Mouse (Mus musculus) E14TG2a.4 (cell line): ENCODE results near the gene Hist1h2ae.
"Not testable (repeated sequence)": the region's sequence is repeated elsewhere in the genome, so short reads cannot be mapped to it uniquely, and the experiment has no call there.

Experiments
- H3K27me3 ChIP-seq: 2 replicates; pipeline ENCODE4 v1.6.1; 2014; ENCODE audit warnings: low read length, control low read depth; ENCODE audit not compliant: insufficient read depth
- H3K36me3 ChIP-seq: 2 replicates; pipeline ENCODE4 v1.6.1; 2014; ENCODE audit warnings: low read length, control low read depth; ENCODE audit not compliant: insufficient read depth
- H3K4me1 ChIP-seq: replicated peaks from 2 replicates; pipeline ENCODE4 v1.6.1; 2014; ENCODE audit warnings: low read depth, low read length, control low read depth
- H3K4me3 ChIP-seq: replicated peaks from 2 replicates; pipeline ENCODE4 v1.5.1; 2014; ENCODE audit warnings: mild to moderate bottlenecking, low read length
- H3K9me3 ChIP-seq: 2 replicates; pipeline ENCODE4 v1.6.1; 2014; ENCODE audit warnings: low read length, control low read depth
- CTCF ChIP-seq: conservative IDR thresholded peaks from 2 replicates; pipeline ENCODE4 v1.5.1; 2014; ENCODE audit warnings: low read length
- NANOG ChIP-seq: IDR thresholded peaks from 2 replicates; pipeline ENCODE4 v1.6.1; 2014; ENCODE audit warnings: borderline replicate concordance, low read length, mixed read lengths
- POU5F1 ChIP-seq: IDR thresholded peaks from 2 replicates; pipeline ENCODE4 v1.6.1; 2014; ENCODE audit warnings: low read length, borderline replicate concordance

The Hist1h2ae gene

DNA sequence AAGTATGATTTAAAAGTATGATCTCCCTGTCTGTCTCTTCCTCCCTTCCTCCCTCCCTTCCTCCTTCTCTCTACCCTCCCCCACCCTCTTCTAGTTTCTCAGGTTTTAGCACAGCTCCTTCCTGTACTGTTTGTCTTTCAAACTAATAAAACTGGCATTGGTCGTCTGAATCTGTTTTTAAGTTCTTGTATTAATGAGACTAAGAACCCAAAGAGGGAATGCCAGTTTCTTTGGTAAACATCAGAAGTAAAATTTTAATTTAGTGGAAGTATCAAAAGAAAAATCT, 15.9 kb upstream of the Hist1h2ae start:
- Histone ChIP-seq H3K27me3 (no peaks in the 10 kb centered on the region), H3K4me3 (peak overlapping the region; percentile 63)
- no peak for TF ChIP-seq POU5F1

DNA sequence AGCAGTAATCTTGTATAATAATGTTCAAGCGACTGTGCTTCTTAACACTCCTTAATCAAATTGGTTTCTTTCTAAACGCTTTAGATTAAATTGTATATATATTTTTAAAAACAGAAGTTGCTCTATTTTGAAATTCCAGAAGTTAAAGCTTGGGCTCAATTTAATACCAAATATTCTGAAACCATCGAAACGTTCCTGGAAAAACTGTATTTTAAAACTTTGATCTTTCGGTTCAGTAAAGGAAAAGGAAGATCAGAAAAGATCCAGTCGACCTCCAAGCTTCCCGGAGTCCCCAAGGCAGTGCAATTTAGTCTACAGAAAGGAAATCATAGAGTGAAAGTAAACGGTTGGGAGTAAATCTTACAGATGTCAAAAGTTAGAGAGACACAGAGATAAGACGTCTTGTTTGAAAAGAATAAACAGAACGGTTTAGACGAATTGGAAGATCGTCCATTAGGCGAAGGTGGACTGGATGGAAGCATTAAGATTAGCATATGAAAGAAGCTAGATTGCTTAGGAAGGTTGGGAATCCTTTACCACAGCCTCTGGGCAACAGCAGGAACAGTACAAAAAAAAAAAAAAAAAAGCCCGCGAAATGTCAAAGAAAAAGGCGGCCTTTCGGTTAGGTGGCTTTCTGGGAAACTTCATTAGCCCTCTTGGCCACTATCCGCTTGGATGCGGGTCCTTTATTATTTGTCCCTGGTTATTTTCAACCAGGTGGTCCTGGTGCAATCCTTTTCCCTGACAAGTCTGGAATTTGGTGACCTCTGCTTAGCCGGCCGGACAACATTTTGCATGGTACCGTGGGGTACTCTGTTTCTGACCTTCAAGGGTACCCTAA, 15.3 kb upstream of the Hist1h2ae start:
- H3K36me3 ChIP-seq, result no peaks in the 10 kb centered on the region
- no peaks in the 10 kb centered on the region for H3K27me3 ChIP-seq
- H3K9me3 ChIP-seq, result peaks cover 8% of the 10 kb centered on the region
- H3K4me1 ChIP-seq, result peaks cover 56% of the 10 kb centered on the region
- peak overlapping the region; percentile 63 for H3K4me3 ChIP-seq
- TF ChIP-seq CTCF (no peak), NANOG (peak; percentile 71), POU5F1 (peak; percentile 42)

More for the DNA sequence above, 15.9 kb upstream of the Hist1h2ae start:
- no peaks in the 10 kb centered on the region for H3K36me3 ChIP-seq
- peaks cover 14% of the 10 kb centered on the region for H3K9me3 ChIP-seq
- peaks cover 56% of the 10 kb centered on the region for H3K4me1 ChIP-seq

DNA sequence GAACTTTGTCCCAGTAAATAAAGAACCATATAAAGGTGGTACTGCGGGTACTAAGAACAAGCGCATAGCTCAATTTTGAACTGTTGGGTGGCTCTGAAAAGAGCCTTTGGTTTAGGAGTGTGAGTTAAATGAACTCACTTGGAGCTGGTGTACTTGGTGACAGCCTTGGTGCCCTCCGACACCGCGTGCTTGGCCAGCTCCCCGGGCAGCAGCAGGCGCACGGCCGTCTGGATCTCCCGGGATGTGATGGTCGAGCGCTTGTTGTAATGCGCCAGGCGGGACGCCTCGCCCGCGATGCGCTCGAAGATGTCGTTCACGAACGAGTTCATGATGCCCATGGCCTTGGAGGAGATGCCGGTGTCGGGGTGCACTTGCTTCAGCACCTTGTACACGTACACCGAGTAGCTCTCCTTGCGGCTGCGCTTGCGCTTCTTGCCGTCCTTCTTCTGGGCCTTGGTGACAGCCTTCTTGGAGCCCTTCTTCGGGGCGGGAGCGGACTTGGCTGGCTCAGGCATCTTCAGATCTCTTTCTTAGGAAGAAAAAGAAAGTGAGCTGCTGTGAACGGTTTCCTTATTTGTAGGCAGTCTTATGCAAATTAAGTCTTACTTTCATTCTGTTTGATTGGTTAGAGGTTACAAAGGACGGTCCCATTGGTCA, 14.6 kb upstream of the Hist1h2ae start:
- not testable (repeated sequence) for H3K9me3 ChIP-seq, H3K27me3 ChIP-seq, H3K36me3 ChIP-seq
- Histone ChIP-seq H3K4me1 (peaks cover 57% of the 10 kb centered on the region), H3K4me3 (peak overlapping the region; percentile 70)

DNA sequence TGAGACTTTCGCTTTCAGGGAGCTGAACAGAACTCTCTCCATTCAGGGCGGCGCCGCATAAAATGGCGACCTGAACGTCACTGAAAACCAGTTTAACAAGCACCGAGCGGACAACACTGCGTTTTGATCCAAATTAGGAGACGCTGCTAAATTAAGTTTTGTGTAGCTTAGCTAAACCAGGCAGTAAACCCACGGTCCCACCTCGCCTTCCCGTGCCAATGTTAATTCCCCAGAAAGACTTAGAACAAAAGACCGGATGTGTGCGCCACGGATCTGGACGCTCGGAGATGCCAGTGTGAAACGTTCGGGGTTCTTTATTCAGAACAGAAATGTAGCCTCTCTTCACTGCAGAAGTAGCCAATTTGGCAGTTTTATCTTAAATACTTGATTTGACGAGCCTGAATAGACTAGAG, 14.0 kb upstream of the Hist1h2ae start:
- H3K4me1 ChIP-seq, result peaks cover 61% of the 10 kb centered on the region
- H3K27me3 ChIP-seq, result no peaks in the 10 kb centered on the region
- no peak for TF ChIP-seq CTCF
- no peak for TF ChIP-seq POU5F1
- TF ChIP-seq NANOG, result no peak
- H3K4me3 ChIP-seq, result peak overlapping the region; percentile 70
- H3K9me3 ChIP-seq, result no peaks in the 10 kb centered on the region
- no peaks in the 10 kb centered on the region for H3K36me3 ChIP-seq

DNA sequence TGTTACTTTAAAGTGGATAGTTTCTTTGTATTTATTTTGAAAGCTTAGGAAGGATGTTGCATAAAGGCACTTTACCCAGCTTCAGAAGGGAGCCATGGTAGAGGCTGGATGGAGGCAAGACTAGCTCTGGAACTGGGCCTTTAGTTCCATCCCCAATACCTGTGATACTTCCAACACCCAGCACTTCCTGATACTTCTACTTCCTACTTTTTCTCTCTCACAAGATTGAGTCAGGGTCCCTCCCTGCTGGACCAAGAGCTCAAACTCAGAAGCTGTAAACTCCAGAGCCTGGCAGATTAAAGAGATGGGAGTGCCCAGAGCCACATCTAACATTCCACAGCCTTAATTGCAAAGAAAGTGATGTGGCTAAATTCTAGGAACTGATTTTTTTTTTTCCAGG, 13.3 kb upstream of the Hist1h2ae start:
- peaks cover 61% of the 10 kb centered on the region for H3K4me1 ChIP-seq
- peak overlapping the region; percentile 70 for H3K4me3 ChIP-seq
- no peaks in the 10 kb centered on the region for H3K36me3 ChIP-seq
- no peaks in the 10 kb centered on the region for H3K27me3 ChIP-seq
- H3K9me3 ChIP-seq, result no peaks in the 10 kb centered on the region
- TF ChIP-seq CTCF (no peak), POU5F1 (no peak), NANOG (no peak)

DNA sequence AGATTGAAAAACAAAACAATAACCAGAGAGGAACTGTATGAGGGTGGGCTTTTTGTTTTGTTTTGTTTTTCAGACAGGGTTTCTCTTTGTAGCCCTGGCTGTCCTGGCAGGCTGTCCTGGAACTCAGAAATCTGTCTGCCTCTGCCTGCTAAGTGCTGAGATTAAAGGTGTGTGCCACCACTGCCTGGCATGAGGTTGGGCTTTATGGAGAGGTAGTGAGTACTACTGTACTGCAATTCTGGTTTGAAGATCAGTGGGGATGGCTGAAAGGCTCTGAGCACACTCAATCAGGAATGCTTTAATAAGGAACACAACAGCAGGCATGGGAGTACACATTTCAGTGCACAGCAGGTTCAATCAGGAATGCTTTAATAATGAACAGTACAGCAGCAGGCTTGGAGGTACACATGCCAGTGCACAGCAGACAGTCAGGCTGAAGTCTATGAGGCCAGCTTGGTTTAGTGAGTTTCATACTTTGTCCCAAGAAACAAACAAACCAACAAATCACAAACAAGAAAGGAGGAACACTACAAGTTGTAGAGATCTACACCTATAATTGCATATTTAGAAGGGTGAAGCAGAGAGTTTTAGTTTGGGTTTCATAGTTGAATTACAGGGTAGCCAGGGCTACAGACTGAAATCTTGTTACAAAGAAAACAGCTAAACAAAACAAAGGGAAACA, 12.5 kb upstream of the Hist1h2ae start:
- H3K4me1 ChIP-seq, result peaks cover 53% of the 10 kb centered on the region
- H3K36me3 ChIP-seq, result no peaks in the 10 kb centered on the region
- no peaks in the 10 kb centered on the region for H3K27me3 ChIP-seq
- no peaks in the 10 kb centered on the region for H3K9me3 ChIP-seq
- peak overlapping the region; percentile 80; the same call in 1 of the 2 replicates for H3K4me3 ChIP-seq
- no peak for TF ChIP-seq POU5F1
- no peak for TF ChIP-seq NANOG

GRCm38 (mm10) chr13:23582219-23583056, 11.4 kb upstream of the Hist1h2ae start:
- H3K9me3 ChIP-seq, result no peaks in the 10 kb centered on the region
- peak overlapping the region; percentile 80 for H3K4me3 ChIP-seq
- no peaks in the 10 kb centered on the region for H3K36me3 ChIP-seq
- H3K27me3 ChIP-seq, result no peaks in the 10 kb centered on the region
- no peak for TF ChIP-seq NANOG
- peaks cover 45% of the 10 kb centered on the region for H3K4me1 ChIP-seq

DNA sequence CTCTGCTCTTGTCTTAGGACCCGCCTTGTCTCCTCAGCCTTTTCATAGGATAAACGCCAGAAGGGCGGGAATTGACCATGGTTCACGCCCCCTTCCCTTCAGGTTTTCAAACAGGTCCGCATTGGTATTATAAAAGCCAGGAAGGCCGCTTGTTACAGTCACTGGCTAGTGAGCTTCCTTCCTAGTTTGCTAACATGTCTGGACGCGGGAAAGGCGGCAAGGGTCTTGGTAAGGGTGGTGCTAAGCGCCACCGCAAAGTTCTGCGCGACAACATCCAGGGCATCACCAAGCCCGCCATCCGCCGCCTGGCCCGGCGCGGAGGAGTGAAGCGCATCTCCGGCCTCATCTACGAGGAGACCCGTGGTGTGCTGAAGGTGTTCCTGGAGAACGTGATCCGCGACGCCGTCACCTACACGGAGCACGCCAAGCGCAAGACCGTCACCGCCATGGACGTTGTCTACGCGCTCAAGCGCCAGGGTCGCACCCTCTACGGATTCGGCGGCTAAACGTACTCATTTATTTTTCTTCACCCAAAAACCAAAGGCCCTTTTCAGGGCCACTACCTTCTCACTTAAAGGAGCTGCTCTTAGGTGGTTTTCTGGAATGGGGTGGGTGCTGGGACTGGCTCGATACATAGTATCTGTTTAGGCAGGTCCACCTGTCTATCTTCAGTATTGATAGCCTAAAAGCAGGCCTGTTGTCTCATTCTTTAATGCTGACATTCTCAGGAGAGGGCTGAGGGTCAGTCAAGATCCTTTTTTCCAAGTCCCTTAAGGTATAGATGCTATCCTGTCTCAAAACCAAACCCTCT, 10.6 kb upstream of the Hist1h2ae start, which contains the start of gene Hist1h4d:
TSS of gene Hist1h4d (plus strand) at position 191 of the 811 bp plus-strand sequence.
- peaks cover 47% of the 10 kb centered on the region for H3K4me1 ChIP-seq
- H3K27me3 ChIP-seq, result no peaks in the 10 kb centered on the region

More for the DNA sequence above, 10.6 kb upstream of the Hist1h2ae start, which contains the start of gene Hist1h4d:
- Histone ChIP-seq H3K9me3 (no peaks in the 10 kb centered on the region), H3K36me3 (no peaks in the 10 kb centered on the region), H3K4me3 (peak within 1 kb of the TSS; percentile 80)
- TF ChIP-seq CTCF, result no peak
- no peak for TF ChIP-seq NANOG
- TF ChIP-seq POU5F1, result no peak
